Mouse (Mus musculus) cerebellum, adult 2 months (tissue): ENCODE data around the gene Insm1.

Experiments used
- CTCF ChIP-seq: fragments of 200-500 bp; IDR thresholded peaks from 2 replicates; pipeline ENCODE4 v1.5.1; 2011; ENCODE audit warnings: low read depth, mild to moderate bottlenecking, control low read depth, low read length, moderate library complexity, borderline replicate concordance; ENCODE audit not compliant: insufficient read depth
- POLR2A ChIP-seq: fragments of 200-500 bp; IDR thresholded peaks from 2 replicates; pipeline ENCODE4 v1.6.1; 2011; ENCODE audit warnings: low read length, control low read depth, borderline replicate concordance; ENCODE audit not compliant: insufficient read depth

DNA sequence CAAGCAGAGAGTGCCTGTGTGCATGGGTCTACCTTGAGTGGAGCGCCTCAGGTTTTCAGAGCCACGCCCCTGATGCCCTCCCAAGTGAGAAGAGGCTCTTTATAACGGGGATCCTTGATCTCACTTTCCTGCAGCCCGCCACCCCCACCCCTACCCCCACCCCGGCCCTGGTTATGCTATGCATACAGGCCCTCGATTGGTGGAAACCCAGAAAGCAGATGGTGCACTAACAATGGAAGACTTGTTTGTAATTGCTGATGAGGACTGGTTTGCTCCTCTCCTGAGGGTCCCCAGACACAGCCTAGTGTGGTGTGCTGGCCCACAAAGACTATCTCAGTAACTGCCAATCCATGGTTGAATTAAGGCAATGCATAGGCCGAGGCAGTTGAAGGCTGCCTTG lies 27.3 kb downstream of the Insm1 start:
- TF ChIP-seq CTCF (no peak), POLR2A (no peak)
